Mouse (Mus musculus) gonadal fat pad, adult 2 months (tissue): Measurements from ENCODE around the gene Npm1. TPM values are rescaled to one million over a fixed set of nuclear protein-coding genes. Genes with fewer than 3 reads are reported as not detected.

Experiments
- polyA plus RNA-seq: library from polyadenylated mRNA; depleted of rRNA; stranded (reverse); fragments of >200 nt; gene quantifications from 2 replicates; pipeline ENCODE4 v1.2.3, GENCODE M21; 2012; rRNA removed

Npm1 gene
- polyA plus RNA-seq, 1 experiment, result 72.6 TPM

Other genes starting within 250 kb of the Npm1 start
- gene Fgf18, start 15.8 kb downstream of the Npm1 start, polyA plus RNA-seq, result 1.1 and 1.4 TPM in 2 replicates
- gene Tlx3, start 40.4 kb upstream of the Npm1 start, polyA plus RNA-seq, result not detected in 2 replicates
- not detected in 2 replicates for gene Gm12117, start 113.5 kb upstream of the Npm1 start, polyA plus RNA-seq